Mouse (Mus musculus): ENCODE data around the gene Fam131b. TPM values are rescaled to one million over a fixed set of nuclear protein-coding genes. Genes with fewer than 3 reads are reported as not detected.
A peak's percentile ranks its signal among the peaks of the same experiment; 100 is the strongest.

Gene Fam131b
- polyA plus RNA-seq, 2 experiments, result 0.29 to 2.9 TPM

- no peak overlapping the region for H3K27ac ChIP-seq (replicated peaks; ENCODE audit: low read depth, low read length)
- TF ChIP-seq POLR2A (IDR thresholded peaks at IDR 0.05; ENCODE audit: borderline replicate concordance, extremely low read depth, insufficient read depth, insufficient read length), result no peak
These were observed 24.0 kb upstream of the Fam131b start for GRCm38 (mm10) chr6:42348281-42349005.

DNA sequence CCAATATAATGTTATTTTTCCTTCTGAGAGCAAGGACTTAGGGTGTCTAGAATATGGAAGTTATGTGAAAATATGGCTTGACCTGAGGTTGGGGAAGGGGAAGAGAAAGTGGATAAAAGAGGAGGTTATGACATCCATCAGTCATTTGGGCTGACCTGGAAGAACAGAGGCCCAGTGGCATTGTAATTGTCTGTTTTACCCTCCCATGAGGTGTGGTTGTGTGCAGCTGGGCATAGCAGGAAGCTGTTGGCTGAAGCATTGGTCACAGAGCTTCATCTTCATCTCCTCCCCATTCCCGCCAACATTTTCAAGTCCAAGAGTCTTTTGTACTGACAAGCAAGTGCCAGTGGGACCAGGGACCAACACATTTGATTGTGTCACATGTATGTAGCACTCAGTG, 19.8 kb upstream of the Fam131b start:
- no peaks in the 10 kb centered on the region for H3K36me3 ChIP-seq (ENCODE audit: control insufficient read depth, insufficient read depth, low read length)
- H3K4me2 ChIP-seq (replicated peaks; ENCODE audit: low read depth, low read length, severe bottlenecking), result no peak overlapping the region
- H3K9ac ChIP-seq (ENCODE audit: low read depth, low read length, severe bottlenecking), result no peak overlapping the region
- H3K4me3 ChIP-seq (replicated peaks; ENCODE audit: low read length), result no peak overlapping the region
- 93% methylated on average over 1 of the region's 1 CpGs for WGBS
- no peak for DNase-seq (ENCODE audit: low spot score)
- no peak for ATAC-seq (ENCODE audit: low FRiP score, low read depth)
- no peaks in the 10 kb centered on the region for H3K9me3 ChIP-seq (ENCODE audit: control insufficient read depth, low read length)
- H3K27ac ChIP-seq (replicated peaks; ENCODE audit: low read depth, low read length), result no peak overlapping the region
- 0 out of 2 replicates have a peak, but pooled peaks cover 2% of the 10 kb centered on the region for H3K4me1 ChIP-seq (ENCODE audit: control insufficient read depth, insufficient read depth, low read length)
- H3K27me3 ChIP-seq (ENCODE audit: control insufficient read depth, insufficient read depth, low read length), result no peaks in the 10 kb centered on the region
- no peak for TF ChIP-seq POLR2A (IDR thresholded peaks at IDR 0.05; ENCODE audit: borderline replicate concordance, extremely low read depth, insufficient read depth, insufficient read length)

More at GRCm38 (mm10) chr6:42348281-42349005, 24.0 kb upstream of the Fam131b start:
- no peak overlapping the region for H3K9ac ChIP-seq (ENCODE audit: low read depth, low read length, severe bottlenecking)
- 34% methylated on average over 12 of the region's 12 CpGs for WGBS
- H3K4me3 ChIP-seq (replicated peaks; ENCODE audit: low read length), result peak overlapping the region; percentile 79; the same call in 1 of the 2 replicates
- H3K4me1 ChIP-seq (ENCODE audit: control insufficient read depth, insufficient read depth, low read length), result peaks cover 27% of the 10 kb centered on the region
- peak overlapping the region; percentile 77 for H3K4me2 ChIP-seq (replicated peaks; ENCODE audit: low read depth, low read length, severe bottlenecking)
- no peaks in the 10 kb centered on the region for H3K27me3 ChIP-seq (ENCODE audit: control insufficient read depth, insufficient read depth, low read length)
- H3K36me3 ChIP-seq (ENCODE audit: control insufficient read depth, insufficient read depth, low read length), result peaks cover 12% of the 10 kb centered on the region
- DNase-seq (ENCODE audit: low spot score), result no peak
- H3K9me3 ChIP-seq (ENCODE audit: control insufficient read depth, low read length), result no peaks in the 10 kb centered on the region
- no peak for ATAC-seq (ENCODE audit: low FRiP score, low read depth)

DNA sequence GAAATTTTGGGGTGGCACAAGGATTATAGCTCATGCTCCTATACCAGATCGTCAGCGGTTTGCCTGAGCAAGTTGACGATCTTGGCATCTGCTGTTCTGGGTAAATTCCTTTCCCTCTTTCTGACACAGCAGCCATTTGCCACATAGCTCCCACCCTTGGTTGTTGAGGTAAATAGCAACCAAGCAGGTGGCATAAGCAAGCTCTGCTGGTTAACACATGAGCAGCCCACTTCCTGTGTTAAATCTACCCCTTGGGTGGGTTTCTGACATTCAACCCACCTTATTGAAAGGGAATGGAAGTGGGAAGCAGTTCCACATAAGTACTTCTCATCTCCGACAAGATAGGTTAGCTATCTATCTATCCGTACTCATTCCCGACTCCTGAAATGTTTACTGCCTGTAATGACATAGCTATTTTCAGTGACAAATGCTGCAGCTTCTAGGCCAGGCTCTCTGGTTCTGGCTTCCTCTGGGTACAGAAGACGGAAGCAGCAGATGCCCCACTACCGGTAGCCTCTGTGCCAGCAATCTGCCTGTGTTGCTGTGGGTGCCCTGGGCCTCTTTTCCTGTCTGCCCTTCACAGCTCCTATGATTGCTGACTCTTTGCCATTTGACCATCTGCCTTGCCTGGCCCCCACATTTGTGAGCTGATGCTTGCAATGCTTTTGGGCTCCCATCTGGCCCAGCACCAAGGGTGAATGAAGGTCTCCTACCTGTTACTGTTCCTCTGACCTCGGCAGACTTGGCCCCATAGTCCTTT, 19.1 kb upstream of the Fam131b start:
- H3K4me2 ChIP-seq (replicated peaks; ENCODE audit: low read depth, low read length, severe bottlenecking), result no peak overlapping the region
- TF ChIP-seq POLR2A (IDR thresholded peaks at IDR 0.05; ENCODE audit: borderline replicate concordance, extremely low read depth, insufficient read depth, insufficient read length), result no peak

DNA sequence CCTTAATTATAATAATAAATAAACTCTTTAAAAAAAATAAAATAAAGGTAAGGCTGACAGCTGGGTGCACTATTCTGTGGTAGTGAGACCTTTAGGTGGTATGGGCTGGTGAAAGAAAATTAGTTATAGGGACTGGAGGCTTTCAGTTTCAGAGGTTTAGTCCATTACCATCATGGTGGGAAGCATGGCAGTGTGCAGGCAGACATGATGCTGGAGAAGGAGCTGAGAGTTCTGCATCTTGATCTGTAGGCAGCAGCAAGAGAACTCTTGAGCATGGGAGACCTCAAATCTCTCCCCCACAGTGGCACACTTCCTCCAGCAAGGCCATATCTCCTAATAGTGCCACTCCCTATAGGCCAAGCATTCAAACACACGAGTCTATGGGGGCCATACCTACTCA, 17.7 kb upstream of the Fam131b start:
- Histone ChIP-seq H3K27me3 (ENCODE audit: control insufficient read depth, insufficient read depth, low read length) (no peaks in the 10 kb centered on the region), H3K4me3 (replicated peaks; ENCODE audit: low read length) (no peak overlapping the region), H3K9me3 (ENCODE audit: control insufficient read depth, low read length) (no peaks in the 10 kb centered on the region), H3K4me1 (ENCODE audit: control insufficient read depth, insufficient read depth, low read length) (no peaks in the 10 kb centered on the region), H3K4me2 (replicated peaks; ENCODE audit: low read depth, low read length, severe bottlenecking) (no peak overlapping the region), H3K27ac (replicated peaks; ENCODE audit: low read depth, low read length) (no peak overlapping the region), H3K36me3 (ENCODE audit: control insufficient read depth, insufficient read depth, low read length) (no peaks in the 10 kb centered on the region), H3K9ac (ENCODE audit: low read depth, low read length, severe bottlenecking) (no peak overlapping the region)
- ATAC-seq (ENCODE audit: low FRiP score, low read depth), result no peak
- no peak for TF ChIP-seq POLR2A (IDR thresholded peaks at IDR 0.05; ENCODE audit: borderline replicate concordance, extremely low read depth, insufficient read depth, insufficient read length)
- DNase-seq (ENCODE audit: low spot score), result no peak
- WGBS, result 50% methylated on average over 1 of the region's 1 CpGs

More for the DNA sequence above, 19.1 kb upstream of the Fam131b start:
- no peak overlapping the region for H3K9ac ChIP-seq (ENCODE audit: low read depth, low read length, severe bottlenecking)
- no peak overlapping the region for H3K4me3 ChIP-seq (replicated peaks; ENCODE audit: low read length)
- H3K36me3 ChIP-seq (ENCODE audit: control insufficient read depth, insufficient read depth, low read length), result no peaks in the 10 kb centered on the region
- H3K9me3 ChIP-seq (ENCODE audit: control insufficient read depth, low read length), result no peaks in the 10 kb centered on the region
- 0 out of 2 replicates have a peak, but pooled peaks cover under 1% of the 10 kb centered on the region for H3K4me1 ChIP-seq (ENCODE audit: control insufficient read depth, insufficient read depth, low read length)
- 78% methylated on average over 9 of the region's 9 CpGs for WGBS
- no peak overlapping the region for H3K27ac ChIP-seq (replicated peaks; ENCODE audit: low read depth, low read length)
- DNase-seq (ENCODE audit: low spot score) (no peak), ATAC-seq (ENCODE audit: low FRiP score, low read depth) (no peak)
- no peaks in the 10 kb centered on the region for H3K27me3 ChIP-seq (ENCODE audit: control insufficient read depth, insufficient read depth, low read length)

- ATAC-seq (ENCODE audit: low FRiP score, low read depth) (no peak), DNase-seq (ENCODE audit: low spot score) (no peak)
- H3K27me3 ChIP-seq (ENCODE audit: control insufficient read depth, insufficient read depth, low read length), result no peaks in the 10 kb centered on the region
- H3K4me1 ChIP-seq (ENCODE audit: control insufficient read depth, insufficient read depth, low read length), result no peaks in the 10 kb centered on the region
- no peak overlapping the region for H3K27ac ChIP-seq (replicated peaks; ENCODE audit: low read depth, low read length)
- H3K36me3 ChIP-seq (ENCODE audit: control insufficient read depth, insufficient read depth, low read length), result no peaks in the 10 kb centered on the region
- H3K4me3 ChIP-seq (replicated peaks; ENCODE audit: low read length), result no peak overlapping the region
- H3K9me3 ChIP-seq (ENCODE audit: control insufficient read depth, low read length), result no peaks in the 10 kb centered on the region
- no peak for TF ChIP-seq POLR2A (IDR thresholded peaks at IDR 0.05; ENCODE audit: borderline replicate concordance, extremely low read depth, insufficient read depth, insufficient read length)
- H3K4me2 ChIP-seq (replicated peaks; ENCODE audit: low read depth, low read length, severe bottlenecking), result no peak overlapping the region
- H3K9ac ChIP-seq (ENCODE audit: low read depth, low read length, severe bottlenecking), result no peak overlapping the region
- WGBS, result 83% methylated on average over 5 of the region's 5 CpGs
These were observed 15.5 kb upstream of the Fam131b start for GRCm38 (mm10) chr6:42339981-42340380.
